Mouse (Mus musculus) hindbrain, postnatal 0 days (tissue): Measurements from ENCODE around the gene Cbx5. TPM values are rescaled to one million over a fixed set of nuclear protein-coding genes. Genes with fewer than 3 reads are reported as not detected.
"Not testable (repeated sequence)": the region's sequence is repeated elsewhere in the genome, so short reads cannot be mapped to it uniquely, and the experiment has no call there.

Experiments used
- ATAC-seq: fragments of 200-750 bp; cut with Nextera tagmentation; 2 replicates; pipeline ENCODE4 v1.8.0; 2017; ENCODE audit warnings: mild to moderate bottlenecking, moderate TSS enrichment, moderate library complexity
- DNase-seq: peaks from one replicate; pipeline ENCODE4 v3.0.0-alpha.2; 2015; ENCODE audit warnings: low spot score
- H3K27ac ChIP-seq: fragments of 300-500 bp; sonication (generic); 2 replicates; pipeline ENCODE4 v1.5.1; 2014; ENCODE audit warnings: mild to moderate bottlenecking
- H3K27me3 ChIP-seq: fragments of 300-500 bp; sonication (generic); 2 replicates; pipeline ENCODE4 v1.6.1; 2014; ENCODE audit warnings: low read length, mixed read lengths; ENCODE audit not compliant: insufficient read depth
- H3K36me3 ChIP-seq: fragments of 300-500 bp; sonication (generic); 2 replicates; pipeline ENCODE4 v1.6.1; 2014; ENCODE audit warnings: low read length, mixed read lengths; ENCODE audit not compliant: insufficient read depth
- H3K4me1 ChIP-seq: fragments of 300-500 bp; sonication (generic); 2 replicates; pipeline ENCODE4 v1.6.1; 2014; ENCODE audit warnings: antibody characterized with exemption, low read length, mixed read lengths; ENCODE audit not compliant: insufficient read depth
- H3K4me2 ChIP-seq: fragments of 300-500 bp; sonication (generic); 2 replicates; pipeline ENCODE4 v1.6.1; 2014; ENCODE audit warnings: low read depth, mild to moderate bottlenecking, low read length, moderate library complexity, mixed read lengths
- H3K4me3 ChIP-seq: fragments of 300-500 bp; sonication (generic); 2 replicates; pipeline ENCODE4 v1.5.1; 2014; ENCODE audit warnings: low read length
- H3K9ac ChIP-seq: fragments of 300-500 bp; sonication (generic); replicated peaks from 2 replicates; pipeline ENCODE4 v1.6.1; 2014; ENCODE audit warnings: mild to moderate bottlenecking, low read length, moderate library complexity, mixed read lengths
- H3K9me3 ChIP-seq: fragments of 300-500 bp; sonication (generic); 2 replicates; pipeline ENCODE4 v1.6.1; 2016; ENCODE audit warnings: low read length, mixed read lengths
- CTCF ChIP-seq: IDR thresholded peaks from 2 replicates; pipeline ENCODE4 v1.5.1; 2016; ENCODE audit warnings: antibody characterized with exemption, control low read depth, low read depth
- WGBS: fragments of 180-500 bp; shearing (Covaris S2); extraction: QIAGEN DNeasy Blood & Tissue Kit; methylation state at CpG from one replicate; pipeline ENCODE4 v1.1.7; 2014; 5-methylcytosine and 5-hydroxymethylcytosine counted together
- polyA plus RNA-seq: library from polyadenylated mRNA; unstranded; fragments of >200 nt; fragmentation: Nextera tagmentation; extraction: Ambion mirVana; gene quantifications from 2 replicates; pipeline ENCODE4 v1.2.1, GENCODE M21; 2015
- total RNA-seq: library from RNA; depleted of rRNA; stranded (reverse); fragments of >200 nt; gene quantifications from 2 replicates; pipeline ENCODE4 v1.2.3, GENCODE M21; 2014

Gene Cbx5
- total and polyA plus RNA-seq, 2 experiments from 2014 or later, result 98.1 to 134 TPM

DNA sequence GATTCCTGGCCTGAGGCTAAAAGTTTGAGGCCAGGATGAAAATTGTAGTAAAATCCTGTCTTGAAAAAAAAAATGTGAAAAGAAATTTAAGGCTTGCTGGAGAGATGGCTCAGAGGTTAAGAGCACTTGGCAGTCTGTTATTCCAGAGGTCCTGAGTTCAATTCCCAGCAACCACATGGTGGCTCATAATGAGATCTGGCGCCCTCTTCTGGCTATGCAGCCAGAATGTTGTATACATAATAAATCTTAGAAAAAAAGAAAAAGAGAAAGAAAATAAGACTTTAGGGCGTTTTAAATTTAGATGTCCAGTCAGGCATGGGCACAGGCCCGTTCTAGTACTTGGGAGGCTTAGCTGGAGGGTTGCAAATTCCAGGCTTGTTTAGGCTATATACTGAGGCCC, 40.1 kb upstream of the Cbx5 start:
- Histone ChIP-seq H3K27ac (no peak overlapping the region), H3K27me3 (no peaks in the 10 kb centered on the region), H3K4me2 (no peak overlapping the region), H3K4me3 (no peak overlapping the region), H3K9ac (no peak overlapping the region), H3K36me3 (no peaks in the 10 kb centered on the region), H3K4me1 (no peaks in the 10 kb centered on the region), H3K9me3 (no peaks in the 10 kb centered on the region)
- TF ChIP-seq CTCF, result peak; percentile 54
- ATAC-seq (no peak), DNase-seq (peak; percentile 28)
- 59% methylated on average over 3 of the region's 3 CpGs for WGBS

DNA sequence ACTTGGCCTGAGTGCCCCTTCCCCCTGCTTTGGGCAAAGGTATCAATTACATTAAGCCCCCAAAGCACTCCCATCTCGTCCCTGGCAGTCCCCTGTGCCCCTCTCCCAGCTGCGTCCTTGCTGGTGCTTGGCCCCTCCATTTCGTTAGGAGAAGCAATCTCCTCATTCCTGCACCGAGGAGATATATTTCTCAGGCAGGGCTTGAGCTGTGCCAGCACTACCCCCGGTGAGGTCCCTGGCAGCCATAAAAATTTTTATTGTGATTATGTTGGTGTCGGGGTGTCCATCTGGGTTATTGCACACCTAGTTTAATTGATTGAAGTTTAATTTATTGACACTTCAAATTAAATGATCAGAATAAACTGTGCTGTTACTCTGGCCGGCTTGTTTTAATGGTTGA, 38.3 kb upstream of the Cbx5 start:
- 62% methylated on average over 7 of the region's 7 CpGs for WGBS
- Histone ChIP-seq H3K9me3 (no peaks in the 10 kb centered on the region), H3K4me3 (no peak overlapping the region), H3K27ac (no peak overlapping the region), H3K36me3 (no peaks in the 10 kb centered on the region), H3K9ac (no peak overlapping the region), H3K27me3 (no peaks in the 10 kb centered on the region), H3K4me2 (no peak overlapping the region), H3K4me1 (peaks cover 8% of the 10 kb centered on the region; the same call in 1 of the 2 replicates)
- no peak for TF ChIP-seq CTCF
- ATAC-seq, result no peak
- DNase-seq, result no peak

DNA sequence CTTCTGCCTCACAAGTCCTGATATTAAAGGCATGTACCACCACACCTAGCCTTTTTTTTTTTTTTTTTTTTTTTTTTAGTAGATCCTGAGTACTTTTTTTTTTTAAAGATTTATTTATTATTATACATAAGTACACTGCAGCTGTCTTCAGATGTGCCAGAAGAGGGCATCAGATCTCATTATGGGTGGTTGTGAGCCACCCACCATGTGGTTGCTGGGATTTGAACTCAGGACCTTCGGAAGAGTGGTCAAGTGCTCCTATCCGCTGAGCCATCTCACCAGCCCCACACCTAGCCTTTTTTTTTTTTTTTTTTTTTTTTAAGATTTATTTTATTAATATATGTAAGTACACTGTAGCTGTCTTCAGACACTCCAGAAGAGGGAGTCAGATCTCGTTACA, 36.3 kb upstream of the Cbx5 start:
- H3K4me3 ChIP-seq, DNase-seq, H3K4me2 ChIP-seq, H3K9ac ChIP-seq, H3K36me3 ChIP-seq, H3K27ac ChIP-seq, H3K4me1 ChIP-seq, H3K27me3 ChIP-seq, H3K9me3 ChIP-seq, ATAC-seq: not testable (repeated sequence)
- WGBS, result 96% methylated on average over 3 of the region's 3 CpGs

DNA sequence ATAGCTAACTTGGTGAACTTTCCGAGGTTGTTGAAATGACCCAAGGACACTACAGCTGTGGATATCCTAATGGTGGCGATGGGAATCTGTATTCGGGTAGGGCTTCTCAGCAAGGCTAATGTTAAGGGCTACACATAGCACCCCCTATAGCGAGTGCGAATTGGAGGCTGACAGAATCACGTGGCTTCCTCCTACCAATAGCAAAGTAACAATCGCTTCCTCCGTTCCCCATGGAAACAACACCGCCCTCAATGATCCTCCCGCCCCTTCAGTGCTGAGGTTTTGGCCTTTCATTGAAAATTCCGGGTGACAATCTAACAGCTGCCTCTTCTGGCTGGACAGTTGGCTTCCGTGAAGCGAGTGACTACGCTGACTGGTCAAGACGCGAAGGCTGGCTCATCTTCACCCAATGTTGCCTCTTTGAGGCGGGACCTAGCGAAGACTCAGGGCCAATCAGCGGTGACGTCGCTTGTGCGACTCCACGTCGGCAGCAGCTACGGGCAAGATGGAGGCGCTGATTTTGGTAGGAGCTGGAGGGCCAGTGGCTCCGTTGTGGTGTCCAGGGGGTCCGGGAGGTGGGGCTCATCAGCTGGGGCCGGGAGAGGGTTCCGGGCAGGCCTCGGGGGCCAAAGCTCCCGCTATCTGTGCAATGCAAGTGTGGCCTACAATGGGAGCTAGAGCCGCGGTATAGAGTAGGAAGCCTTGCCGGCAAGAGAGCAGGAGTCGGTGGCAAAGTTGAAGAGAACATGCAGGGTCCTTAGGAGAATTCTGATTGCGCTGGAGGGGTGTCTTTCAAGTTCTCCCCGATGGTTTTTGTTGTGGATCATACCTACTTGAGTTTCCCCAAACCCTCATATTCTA, 33.0 kb upstream of the Cbx5 start, which contains the start of gene Copz1:
TSS of gene Copz1 (plus strand) at position 296 of the 861 bp plus-strand sequence.
- no peaks in the 10 kb centered on the region for H3K27me3 ChIP-seq
- peak; percentile 100 for DNase-seq
- H3K9me3 ChIP-seq, result no peaks in the 10 kb centered on the region
- peak within 1 kb of the TSS; percentile 74 for H3K4me2 ChIP-seq
- no peaks in the 10 kb centered on the region for H3K36me3 ChIP-seq
- H3K4me3 ChIP-seq, result peak within 1 kb of the TSS; percentile 85
- peak; percentile 100 for ATAC-seq
- H3K9ac ChIP-seq, result peak within 1 kb of the TSS; percentile 77
- TF ChIP-seq CTCF, result peak; percentile 51
- H3K4me1 ChIP-seq, result peaks cover 8% of the 10 kb centered on the region; the same call in 1 of the 2 replicates
- under 1% methylated on average over 38 of the region's 38 CpGs for WGBS
- H3K27ac ChIP-seq, result peak within 1 kb of the TSS; percentile 70

DNA sequence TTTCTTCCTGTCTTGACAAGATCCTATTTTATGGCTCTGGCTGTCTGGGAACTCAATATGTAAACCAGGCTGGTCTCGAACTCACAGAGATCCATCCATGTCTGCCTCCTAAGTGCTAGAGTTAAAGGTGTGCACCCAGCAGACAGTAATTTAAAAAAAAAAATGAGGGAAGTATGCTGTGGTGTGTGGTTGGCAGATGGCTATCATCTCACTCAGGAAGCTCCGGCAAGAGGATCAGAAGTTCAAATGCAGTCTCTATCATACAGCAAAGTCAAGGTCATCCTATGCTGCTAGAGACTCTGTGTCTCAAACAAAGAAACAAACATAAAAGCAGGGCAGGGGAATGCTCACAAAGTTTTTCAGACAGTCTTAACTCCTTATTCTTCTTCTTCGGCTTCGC, 29.3 kb upstream of the Cbx5 start:
- no peak overlapping the region for H3K4me3 ChIP-seq
- ATAC-seq, result no peak
- no peaks in the 10 kb centered on the region for H3K36me3 ChIP-seq
- H3K4me2 ChIP-seq, result no peak overlapping the region
- no peak for TF ChIP-seq CTCF
- no peak overlapping the region for H3K27ac ChIP-seq
- no peaks in the 10 kb centered on the region for H3K9me3 ChIP-seq
- H3K9ac ChIP-seq, result no peak overlapping the region
- no peak for DNase-seq
- 89% methylated on average over 4 of the region's 4 CpGs for WGBS
- H3K4me1 ChIP-seq, result peaks cover 7% of the 10 kb centered on the region; the same call in 1 of the 2 replicates
- no peaks in the 10 kb centered on the region for H3K27me3 ChIP-seq

DNA sequence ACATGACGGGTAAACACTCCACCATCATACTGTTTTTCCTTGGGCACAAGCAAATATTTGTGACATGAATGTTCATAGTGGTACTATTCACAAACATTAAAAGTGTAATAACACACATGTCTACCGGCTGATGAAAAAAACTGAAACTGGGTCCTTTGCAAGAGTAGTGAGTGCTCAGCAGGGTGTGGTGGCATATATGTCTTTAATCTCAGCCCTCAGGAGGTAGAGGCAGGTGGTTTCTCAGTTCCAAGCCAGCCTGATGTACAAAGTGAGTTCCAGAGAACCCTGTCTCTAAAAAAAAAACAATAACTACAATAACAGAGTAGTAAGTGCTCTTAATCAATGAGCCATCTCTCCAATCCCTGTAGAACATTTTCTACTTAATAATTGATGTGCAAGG, 25.2 kb upstream of the Cbx5 start:
- H3K36me3 ChIP-seq, result no peaks in the 10 kb centered on the region
- H3K4me2 ChIP-seq, result no peak overlapping the region
- 92% methylated on average over 2 of the region's 2 CpGs for WGBS
- DNase-seq (no peak), ATAC-seq (no peak)
- no peak overlapping the region for H3K27ac ChIP-seq
- no peaks in the 10 kb centered on the region for H3K4me1 ChIP-seq
- no peaks in the 10 kb centered on the region for H3K27me3 ChIP-seq
- TF ChIP-seq CTCF, result no peak
- H3K9ac ChIP-seq, result no peak overlapping the region
- no peaks in the 10 kb centered on the region for H3K9me3 ChIP-seq
- no peak overlapping the region for H3K4me3 ChIP-seq

DNA sequence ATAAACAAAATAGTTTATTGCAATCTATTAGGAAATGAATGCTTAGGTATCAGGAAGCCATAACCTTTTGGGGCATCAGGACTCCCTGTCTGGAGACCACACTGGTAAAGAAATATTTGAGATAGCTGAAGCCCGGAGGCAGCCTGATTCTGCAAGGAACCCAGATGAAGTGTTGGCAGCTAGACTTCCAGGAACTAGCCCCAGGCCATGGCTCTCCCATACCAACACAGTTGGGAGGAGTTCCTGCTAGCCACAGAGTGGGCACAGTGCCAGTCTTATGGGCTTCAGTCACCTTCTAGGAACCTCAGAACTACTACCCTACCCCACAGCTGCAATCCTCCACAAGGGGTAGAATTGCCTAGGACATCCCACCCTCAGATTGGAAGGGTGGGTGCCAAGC, 20.4 kb upstream of the Cbx5 start:
- Histone ChIP-seq H3K9ac (no peak overlapping the region), H3K4me2 (no peak overlapping the region), H3K27me3 (no peaks in the 10 kb centered on the region), H3K4me1 (no peaks in the 10 kb centered on the region; the same call in 1 of the 2 replicates), H3K9me3 (no peaks in the 10 kb centered on the region), H3K27ac (no peak overlapping the region), H3K36me3 (no peaks in the 10 kb centered on the region), H3K4me3 (no peak overlapping the region)
- WGBS, result 59% methylated on average over 1 of the region's 1 CpGs
- TF ChIP-seq CTCF, result no peak
- DNase-seq (no peak), ATAC-seq (no peak)
